Mouse (Mus musculus) spleen, postnatal 10 days (tissue): Measurements from ENCODE around the gene Mrps26.
"Not testable (repeated sequence)": the region's sequence is repeated elsewhere in the genome, so short reads cannot be mapped to it uniquely, and the experiment has no call there.

Source experiments
- DNase-seq, 2 experiments: peaks; one replicate each; pipeline ENCODE4 v3.0.0; 2021 to 2022; ENCODE audit warnings: low spot score in 2 of 2

Gene Mrps26

DNA sequence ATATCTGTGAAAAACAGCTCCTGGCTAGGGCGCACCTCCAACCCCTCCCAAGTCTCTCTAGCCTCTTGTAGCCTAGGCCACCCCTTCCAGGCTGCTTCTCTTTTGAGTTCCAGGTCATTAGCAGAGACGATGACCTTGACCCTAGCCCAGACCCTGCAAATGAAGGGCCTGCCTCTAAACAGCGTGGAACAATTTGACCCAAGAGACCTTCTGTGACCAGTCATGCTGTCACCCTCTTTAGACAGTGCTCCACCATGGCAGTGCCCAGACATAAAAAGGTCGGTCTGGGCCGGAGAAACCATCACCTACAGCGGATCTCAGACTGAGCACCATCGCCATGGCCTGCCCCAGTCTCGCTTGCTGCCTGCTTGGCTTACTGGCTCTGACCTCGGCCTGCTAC, 12.3 kb downstream of the Mrps26 start, which contains the start of gene Oxt:
TSS of gene Oxt (plus strand) at position 301 of the 400 bp plus-strand sequence.
- no peak for DNase-seq

DNA sequence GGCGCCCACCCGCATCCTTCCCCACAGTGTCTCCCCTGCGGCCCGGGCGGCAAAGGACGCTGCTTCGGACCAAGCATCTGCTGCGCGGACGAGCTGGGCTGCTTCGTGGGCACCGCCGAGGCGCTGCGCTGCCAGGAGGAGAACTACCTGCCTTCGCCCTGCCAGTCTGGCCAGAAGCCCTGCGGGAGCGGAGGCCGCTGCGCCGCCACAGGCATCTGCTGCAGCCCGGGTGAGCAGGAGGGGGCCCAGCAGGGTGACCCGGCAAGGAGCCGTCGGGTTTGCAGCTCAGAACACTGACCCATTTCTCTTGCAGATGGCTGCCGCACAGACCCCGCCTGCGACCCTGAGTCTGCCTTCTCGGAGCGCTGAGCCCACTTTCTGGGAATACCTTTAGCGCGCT, 13.0 kb downstream of the Mrps26 start:
- not testable (repeated sequence) for DNase-seq

- no peak for DNase-seq
Observed at GRCm38 (mm10) chr2:130577021-130577420, 13.5 kb downstream of the Mrps26 start.

DNA sequence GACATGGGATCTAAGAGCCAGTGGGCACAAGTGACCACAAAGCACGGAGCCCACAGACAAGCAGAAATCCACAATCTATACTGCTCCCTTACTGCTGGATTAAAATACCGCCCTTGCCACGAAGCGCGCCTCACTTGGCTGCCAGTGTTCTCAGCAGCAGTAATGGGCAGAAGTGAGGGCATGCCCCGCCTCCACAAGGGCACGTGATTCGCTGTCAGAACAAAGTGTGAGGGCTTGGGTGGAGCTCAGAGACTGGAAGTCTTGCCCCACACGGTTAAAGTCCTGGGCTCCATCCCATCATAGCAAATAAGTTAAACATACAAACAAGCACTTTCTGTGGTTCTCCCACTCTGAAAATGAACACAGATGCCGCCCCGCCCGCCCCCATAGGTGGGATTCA, 14.1 kb downstream of the Mrps26 start:
- DNase-seq: peak in 1 of 2 experiments; percentile 74

- DNase-seq: peak; percentile 49 to 75
Observed at GRCm38 (mm10) chr2:130578148-130578547, 14.6 kb downstream of the Mrps26 start.

- no peak for DNase-seq
Observed at GRCm38 (mm10) chr2:130579791-130580190, 16.2 kb downstream of the Mrps26 start.

DNA sequence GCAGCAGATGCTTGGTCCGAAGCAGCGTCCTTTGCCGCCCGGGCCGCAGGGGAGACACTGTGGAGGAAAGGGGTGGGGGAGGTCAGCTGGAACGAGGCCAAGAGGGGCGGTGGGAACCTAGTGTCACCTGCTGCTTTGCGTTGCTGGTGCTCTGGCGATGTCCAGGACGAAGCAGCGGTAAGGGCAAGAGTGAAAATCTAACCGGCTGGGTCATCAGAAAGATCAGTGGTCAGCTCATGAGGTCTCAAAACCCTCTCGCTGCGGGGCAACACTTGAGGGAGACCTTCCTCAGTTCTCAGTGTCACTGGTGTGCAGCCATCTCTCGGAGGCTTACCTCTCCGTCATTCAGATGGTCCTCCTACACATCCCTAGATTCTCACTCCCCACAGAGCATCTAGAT, 17.7 kb downstream of the Mrps26 start:
- no peak for DNase-seq

- no peak for DNase-seq
Observed at GRCm38 (mm10) chr2:130582552-130582951, 19.0 kb downstream of the Mrps26 start, which contains the start of gene Avp. Gene Avp (minus strand): TSS chr2:130582554.

DNA sequence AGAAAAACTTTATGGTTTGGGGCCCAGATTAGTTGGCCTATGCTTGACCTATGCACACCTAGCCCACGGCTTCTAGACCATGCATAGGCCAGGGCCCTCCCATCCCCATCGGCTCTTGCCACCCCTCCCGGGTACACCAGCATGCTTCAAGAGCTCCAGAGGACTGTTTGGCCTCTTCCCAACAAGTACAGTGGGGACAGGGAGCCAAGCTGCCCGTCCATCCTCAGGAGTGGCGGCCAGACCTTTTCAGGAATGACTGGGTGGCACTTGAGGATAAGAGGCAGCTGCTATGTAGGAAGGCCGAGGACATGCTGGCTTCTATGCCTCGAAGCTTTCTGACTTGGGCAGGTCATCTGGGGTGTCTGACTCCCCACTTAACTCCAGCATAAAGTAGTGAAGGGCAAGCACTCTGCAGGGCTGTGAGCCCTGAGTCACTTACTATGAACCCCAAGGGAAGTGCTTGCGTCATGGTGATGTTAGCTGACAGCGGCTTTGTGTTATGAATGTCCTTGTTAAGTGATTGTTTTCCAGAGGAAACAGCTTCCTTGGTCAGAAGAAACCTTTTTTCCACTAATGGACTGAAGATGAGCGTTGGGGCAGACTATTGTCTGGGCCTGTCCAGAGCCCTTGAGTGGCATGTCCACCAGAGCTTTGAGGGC, 20.5 kb downstream of the Mrps26 start:
- DNase-seq: no peak

- DNase-seq: no peak
Observed at GRCm38 (mm10) chr2:130586016-130586415, 22.5 kb downstream of the Mrps26 start.

GRCm38 (mm10) chr2:130588373-130588772, 24.8 kb downstream of the Mrps26 start:
- DNase-seq: no peak

- DNase-seq: no peak
Observed at GRCm38 (mm10) chr2:130589157-130589556, 25.6 kb downstream of the Mrps26 start.

DNA sequence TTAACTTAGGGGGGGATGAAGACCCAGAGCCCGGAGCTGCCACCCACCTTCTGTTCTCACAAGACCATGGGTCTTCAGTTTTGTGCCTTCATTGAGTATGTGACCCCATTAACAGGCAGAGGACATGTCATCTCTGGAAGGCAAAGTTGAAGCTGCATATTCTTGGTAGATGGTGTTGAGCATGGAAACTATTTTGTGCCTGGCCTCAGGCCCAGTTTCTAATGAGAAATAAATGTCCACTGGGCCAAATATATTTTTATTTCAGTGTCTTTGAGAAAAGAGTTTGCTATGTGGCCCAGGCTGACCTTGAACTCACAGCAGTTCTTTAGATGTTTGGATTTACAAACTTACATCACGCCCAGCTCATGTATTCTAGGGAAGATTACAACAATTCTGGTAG, 26.2 kb downstream of the Mrps26 start:
- DNase-seq: no peak

DNA sequence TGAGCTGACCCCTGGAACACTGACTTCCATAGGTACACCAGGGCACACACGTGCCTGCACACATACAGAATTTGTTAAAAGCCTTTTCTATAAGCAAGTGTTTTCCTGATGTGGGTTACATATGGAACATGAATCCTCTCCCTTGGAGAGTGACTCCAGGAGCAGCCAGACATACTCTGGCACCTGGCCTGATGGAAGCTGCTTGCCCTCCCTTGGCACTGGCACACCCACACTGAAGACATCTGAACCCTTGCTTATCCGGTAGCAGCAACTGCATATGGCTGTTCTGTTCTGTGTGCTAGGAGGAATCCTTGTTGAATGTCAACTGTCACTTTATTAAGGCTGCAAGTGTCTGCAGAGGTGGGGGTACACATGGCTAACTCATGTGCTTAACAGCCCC, 27.5 kb downstream of the Mrps26 start:
- DNase-seq: no peak

GRCm38 (mm10) chr2:130595596-130595995, 32.1 kb downstream of the Mrps26 start:
- DNase-seq: no peak

DNA sequence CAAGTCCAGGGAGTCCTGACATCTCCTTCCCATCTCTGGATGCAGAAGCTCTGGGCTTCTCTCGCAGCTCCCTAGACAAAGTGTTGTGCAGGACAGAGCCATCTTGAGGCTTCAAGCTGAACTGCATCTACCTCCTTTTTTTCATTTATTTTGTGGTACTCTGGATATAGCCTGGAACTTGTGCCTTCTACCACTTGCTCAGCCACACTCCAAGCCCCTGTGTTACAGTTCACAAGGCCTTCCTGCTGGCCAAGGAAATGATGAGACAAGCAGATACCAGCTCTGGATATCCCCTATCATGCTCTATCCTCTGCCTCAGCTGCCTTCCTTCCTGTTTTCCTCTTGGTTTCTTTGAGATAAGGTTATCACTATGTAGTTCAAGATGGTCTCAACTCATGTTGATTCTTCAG, 34.1 kb downstream of the Mrps26 start:
- DNase-seq: no peak

DNA sequence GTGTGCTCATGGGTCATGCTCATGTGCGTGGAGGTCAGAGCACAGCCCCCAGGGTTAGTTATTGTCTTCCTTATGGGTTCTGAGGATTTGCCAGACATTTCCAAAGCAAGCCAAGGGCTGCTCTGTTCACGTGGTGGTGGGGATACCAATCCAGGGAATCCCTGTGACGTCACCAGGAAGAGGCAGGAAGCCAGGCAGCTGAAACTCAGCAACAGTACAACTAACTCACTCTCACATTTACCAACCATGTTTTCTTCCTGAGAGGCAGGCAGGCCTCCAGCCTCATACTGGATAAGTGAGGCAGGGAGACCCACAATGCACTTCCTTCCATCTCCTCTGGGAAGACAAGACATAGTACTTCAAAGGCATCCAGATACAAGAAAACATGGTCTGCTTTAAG, 34.9 kb downstream of the Mrps26 start:
- no peak for DNase-seq

- DNase-seq: no peak
Observed at GRCm38 (mm10) chr2:130602195-130602594, 38.7 kb downstream of the Mrps26 start.

DNA sequence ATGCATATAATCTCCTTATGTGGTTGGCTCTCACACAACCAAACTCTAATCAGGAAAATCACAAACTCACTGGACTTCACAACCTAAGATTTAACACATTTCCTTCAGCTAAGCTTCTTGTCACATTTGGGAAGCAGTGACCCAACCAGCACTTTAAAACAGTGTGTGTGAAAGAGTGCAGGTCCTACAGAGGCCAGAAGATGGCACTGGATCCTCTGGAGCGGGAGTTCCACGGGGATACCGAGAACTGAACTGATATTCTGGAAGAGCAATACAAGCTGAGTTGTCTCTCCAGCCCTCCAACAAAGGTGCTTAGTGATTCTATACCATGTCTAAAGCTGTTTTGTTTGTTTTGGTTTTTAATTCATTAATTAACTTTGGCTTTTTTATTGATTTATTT, 49.5 kb downstream of the Mrps26 start:
- peak in 1 of 2 experiments; percentile 42 for DNase-seq
